Mouse (Mus musculus) frontal cortex, postnatal 14 days (tissue): Measurements from ENCODE around the gene Cux2.

Source experiments
- DNase-seq, 2 experiments: peaks; one replicate each; pipeline ENCODE4 v3.0.0; 2022; ENCODE audit warnings: low spot score in 2 of 2

Gene Cux2

GRCm38 (mm10) chr5:121962974-121963373, 86.9 kb downstream of the Cux2 start:
- DNase-seq, result no peak

- no peak for DNase-seq
Observed at GRCm38 (mm10) chr5:121962359-121962758, 87.5 kb downstream of the Cux2 start.

- DNase-seq, result no peak
Observed at GRCm38 (mm10) chr5:121961256-121961655, 88.6 kb downstream of the Cux2 start.

- DNase-seq, result peak; percentile 27 to 33
Observed at GRCm38 (mm10) chr5:121959688-121960087, 90.2 kb downstream of the Cux2 start.

GRCm38 (mm10) chr5:121958551-121958950, 91.4 kb downstream of the Cux2 start:
- no peak for DNase-seq

- no peak for DNase-seq
Observed at GRCm38 (mm10) chr5:121955806-121956205, 94.1 kb downstream of the Cux2 start.

GRCm38 (mm10) chr5:121950175-121950574, 99.7 kb downstream of the Cux2 start:
- no peak for DNase-seq

GRCm38 (mm10) chr5:121949050-121949443, 100.9 kb downstream of the Cux2 start:
- no peak for DNase-seq

GRCm38 (mm10) chr5:121948302-121949049, 101.4 kb downstream of the Cux2 start:
- DNase-seq, result peak in 1 of 2 experiments; percentile 35

- DNase-seq, result no peak
Observed at GRCm38 (mm10) chr5:121946657-121947245, 103.2 kb downstream of the Cux2 start.

GRCm38 (mm10) chr5:121945819-121946218, 104.1 kb downstream of the Cux2 start:
- DNase-seq, result no peak

GRCm38 (mm10) chr5:121944021-121944790, 105.7 kb downstream of the Cux2 start:
- DNase-seq, result no peak

- no peak for DNase-seq
Observed at GRCm38 (mm10) chr5:121943472-121943871, 106.4 kb downstream of the Cux2 start.

GRCm38 (mm10) chr5:121938065-121938849, 111.6 kb downstream of the Cux2 start:
- DNase-seq, result no peak

- DNase-seq, result no peak
Observed at GRCm38 (mm10) chr5:121930261-121930660, 119.6 kb downstream of the Cux2 start.

- no peak for DNase-seq
Observed at GRCm38 (mm10) chr5:121928362-121929000, 121.4 kb downstream of the Cux2 start.

- DNase-seq, result no peak
Observed at GRCm38 (mm10) chr5:121926543-121926814, 123.4 kb downstream of the Cux2 start.

- no peak for DNase-seq
Observed at GRCm38 (mm10) chr5:121925751-121926542, 124.0 kb downstream of the Cux2 start.

GRCm38 (mm10) chr5:121925291-121925690, 124.6 kb downstream of the Cux2 start:
- DNase-seq, result peak in 1 of 2 experiments; percentile 29

- no peak for DNase-seq
Observed at GRCm38 (mm10) chr5:121924423-121924822, 125.5 kb downstream of the Cux2 start.
